Mouse (Mus musculus): ENCODE results near the gene Ptpn5. TPM values are rescaled to one million over a fixed set of nuclear protein-coding genes. Genes with fewer than 3 reads are reported as not detected.

Ptpn5 gene
- polyA plus RNA-seq, 1 experiment from 2014 or later, result 1.3 TPM

DNA sequence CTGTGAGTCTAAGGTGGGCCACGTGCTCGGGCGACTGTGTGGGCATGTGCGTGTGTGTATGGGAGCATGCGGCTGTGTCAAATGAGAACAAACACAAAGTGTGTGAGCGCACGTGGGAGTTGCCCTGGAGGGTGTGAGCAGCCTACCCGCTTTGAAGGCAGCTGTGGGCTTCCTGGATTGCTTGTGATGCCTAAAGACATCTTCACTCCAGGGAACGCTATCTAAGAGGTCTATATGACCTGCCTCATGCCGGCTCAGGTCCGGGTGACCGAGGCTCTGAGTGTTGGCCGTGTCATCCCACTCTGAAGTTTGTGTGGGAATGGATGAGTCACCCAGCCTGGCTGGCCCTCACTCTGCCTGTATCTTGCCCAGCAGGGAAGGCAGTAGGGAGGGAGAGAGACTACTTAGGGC, 24.7 kb downstream of the Ptpn5 start:
- Histone ChIP-seq H3K27me3 (replicated peaks) (no peaks in the 10 kb centered on the region), H3K9me3 (no peaks in the 10 kb centered on the region), H3K4me2 (no peak overlapping the region), H3K36me3 (no peaks in the 10 kb centered on the region), H3K27ac (no peak overlapping the region), H3K9ac (no peak overlapping the region), H3K4me1 (no peaks in the 10 kb centered on the region), H3K4me3 (replicated peaks) (no peak overlapping the region)
- no peak for ATAC-seq (ENCODE audit: insufficient read depth, low FRiP score, low read depth)
- WGBS, result 83% methylated on average over 13 of the region's 13 CpGs

DNA sequence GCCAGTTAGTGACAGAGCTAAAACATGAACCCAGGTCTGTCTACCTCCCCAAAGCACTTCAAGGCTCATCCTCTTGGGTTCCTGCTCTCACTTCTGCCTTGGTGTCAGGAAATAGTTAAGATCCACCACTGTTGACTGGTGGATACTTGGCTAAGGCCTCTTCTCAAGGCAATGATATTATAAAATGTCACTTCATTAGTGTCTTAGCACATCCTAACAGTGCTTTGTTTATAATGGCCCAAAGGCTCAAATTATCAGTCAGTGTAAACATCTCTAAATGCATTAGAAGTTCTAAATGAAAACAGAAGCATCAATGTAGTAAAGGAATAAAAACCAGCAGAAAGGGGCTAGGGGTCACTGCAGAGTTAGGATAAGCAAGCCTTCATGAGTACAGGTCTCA, 26.5 kb downstream of the Ptpn5 start:
- Histone ChIP-seq H3K9me3 (no peaks in the 10 kb centered on the region), H3K4me3 (replicated peaks) (no peak overlapping the region), H3K27me3 (replicated peaks) (no peaks in the 10 kb centered on the region), H3K9ac (no peak overlapping the region), H3K4me2 (no peak overlapping the region), H3K27ac (no peak overlapping the region), H3K36me3 (no peaks in the 10 kb centered on the region), H3K4me1 (no peaks in the 10 kb centered on the region)
- no peak for ATAC-seq (ENCODE audit: insufficient read depth, low FRiP score, low read depth)

DNA sequence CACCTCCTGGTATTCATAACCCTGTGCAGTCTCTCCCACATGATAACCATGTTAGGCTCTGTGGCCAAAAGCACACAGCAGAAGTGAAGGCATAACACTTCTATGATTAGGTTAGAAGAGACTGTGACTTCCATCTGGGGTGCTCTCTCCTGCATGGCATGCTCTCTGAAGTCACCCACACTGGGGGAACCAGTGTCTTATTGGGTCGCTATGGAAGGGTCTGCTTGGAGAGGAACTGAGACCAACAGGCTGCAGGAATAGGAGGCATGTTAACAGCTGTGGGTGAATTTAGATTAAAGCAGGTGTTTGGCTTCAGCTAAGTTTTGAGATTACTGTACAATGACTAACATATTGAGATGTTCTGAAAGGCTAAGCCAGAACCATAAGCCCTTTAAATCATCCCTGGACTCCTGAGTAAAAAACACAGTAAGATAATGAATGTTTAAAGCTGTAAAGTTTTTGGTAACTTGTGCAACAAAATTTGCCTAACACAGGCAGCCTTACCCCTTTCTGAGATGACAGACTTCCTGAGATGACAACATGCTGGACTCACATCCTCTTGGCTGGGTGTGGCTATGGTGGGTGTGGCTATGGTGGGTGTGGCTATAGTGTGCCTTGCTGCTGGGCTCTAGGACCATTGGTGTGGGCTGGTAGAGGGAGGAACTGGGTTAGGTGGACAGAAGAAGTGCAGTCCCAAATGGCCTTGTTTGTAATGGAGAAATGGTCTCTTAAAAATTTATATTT, 29.6 kb downstream of the Ptpn5 start:
- Histone ChIP-seq H3K36me3 (no peaks in the 10 kb centered on the region), H3K9ac (no peak overlapping the region), H3K4me2 (no peak overlapping the region), H3K9me3 (no peaks in the 10 kb centered on the region), H3K4me1 (no peaks in the 10 kb centered on the region), H3K4me3 (replicated peaks) (no peak overlapping the region), H3K27me3 (replicated peaks) (no peaks in the 10 kb centered on the region), H3K27ac (no peak overlapping the region)
- no peak for ATAC-seq (ENCODE audit: insufficient read depth, low FRiP score, low read depth)
- WGBS, result 53% methylated on average over 1 of the region's 1 CpGs

DNA sequence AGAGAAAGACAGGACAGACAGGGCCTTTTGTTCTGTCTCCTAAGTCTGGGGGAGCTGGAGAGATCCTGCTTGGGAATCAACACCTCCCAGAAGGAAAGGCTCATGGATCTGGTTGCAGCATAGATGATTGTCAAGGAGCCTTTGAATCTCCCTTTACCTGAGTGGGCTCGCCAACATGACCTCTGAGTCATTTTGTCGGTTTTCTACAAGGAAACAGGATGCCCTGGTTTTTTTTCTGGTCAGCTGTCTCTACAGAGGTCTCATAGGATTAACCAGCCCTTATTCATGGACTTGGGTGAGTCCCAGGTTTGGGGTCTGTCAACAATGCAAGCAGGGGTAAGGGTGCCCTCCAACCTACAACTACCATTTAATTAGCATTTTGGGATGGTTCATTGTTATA, 30.5 kb downstream of the Ptpn5 start:
- no peak overlapping the region for H3K4me2 ChIP-seq
- WGBS, result 65% methylated on average over 2 of the region's 2 CpGs
- H3K36me3 ChIP-seq, result no peaks in the 10 kb centered on the region
- no peaks in the 10 kb centered on the region for H3K4me1 ChIP-seq
- ATAC-seq (ENCODE audit: insufficient read depth, low FRiP score, low read depth), result no peak
- H3K27me3 ChIP-seq (replicated peaks), result no peaks in the 10 kb centered on the region
- H3K27ac ChIP-seq, result no peak overlapping the region
- H3K9me3 ChIP-seq, result no peaks in the 10 kb centered on the region
- H3K9ac ChIP-seq, result no peak overlapping the region
- no peak overlapping the region for H3K4me3 ChIP-seq (replicated peaks)

DNA sequence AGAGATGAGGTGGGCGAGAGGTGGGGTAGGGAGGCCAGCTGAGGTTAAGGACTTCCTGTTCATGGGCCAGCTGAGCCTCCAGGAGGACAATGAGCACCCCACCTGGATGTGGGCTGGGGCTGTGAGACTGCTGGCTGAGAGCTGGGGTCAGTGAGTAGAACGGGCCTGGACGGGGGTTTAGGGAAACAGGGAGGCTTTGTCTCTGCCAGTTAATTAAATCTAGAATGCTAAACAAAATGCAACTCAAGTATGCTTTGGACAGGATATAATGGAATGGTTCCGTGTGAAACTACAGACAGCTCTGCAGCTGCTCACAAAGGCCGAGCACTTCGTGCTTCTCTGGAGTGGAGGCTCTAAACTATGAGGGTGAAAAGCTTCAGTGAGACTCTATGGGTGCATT, 32.9 kb downstream of the Ptpn5 start:
- H3K4me2 ChIP-seq, result no peak overlapping the region
- WGBS, result 64% methylated on average over 6 of the region's 6 CpGs
- H3K9me3 ChIP-seq, result no peaks in the 10 kb centered on the region
- H3K27me3 ChIP-seq (replicated peaks), result no peaks in the 10 kb centered on the region
- no peak for ATAC-seq (ENCODE audit: insufficient read depth, low FRiP score, low read depth)
- H3K36me3 ChIP-seq, result no peaks in the 10 kb centered on the region
- H3K4me3 ChIP-seq (replicated peaks), result no peak overlapping the region
- H3K9ac ChIP-seq, result no peak overlapping the region
- no peak overlapping the region for H3K27ac ChIP-seq
- H3K4me1 ChIP-seq, result no peaks in the 10 kb centered on the region

DNA sequence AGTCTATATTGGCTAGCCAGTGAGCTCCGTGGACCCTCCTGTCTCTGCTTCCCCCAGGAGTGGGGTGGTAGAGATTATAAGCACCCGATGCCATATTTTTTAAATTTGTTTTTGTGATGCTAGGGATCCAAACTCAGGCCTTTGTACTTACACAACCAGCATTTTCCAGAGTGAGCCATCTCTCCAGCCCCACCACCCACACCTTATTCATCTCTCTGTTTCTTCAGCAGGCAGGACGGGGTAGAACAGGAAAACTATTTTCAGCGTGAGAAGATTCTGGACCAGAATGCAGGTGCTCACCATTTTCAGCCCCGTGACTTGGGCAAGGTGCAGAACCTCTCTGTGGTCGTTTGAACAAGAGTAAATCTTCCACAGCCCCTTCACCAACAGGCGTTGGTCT, 34.2 kb downstream of the Ptpn5 start:
- no peaks in the 10 kb centered on the region for H3K27me3 ChIP-seq (replicated peaks)
- H3K36me3 ChIP-seq, result no peaks in the 10 kb centered on the region
- no peak overlapping the region for H3K4me2 ChIP-seq
- no peaks in the 10 kb centered on the region for H3K4me1 ChIP-seq
- H3K4me3 ChIP-seq (replicated peaks), result no peak overlapping the region
- ATAC-seq (ENCODE audit: insufficient read depth, low FRiP score, low read depth), result no peak
- H3K9me3 ChIP-seq, result no peaks in the 10 kb centered on the region
- 78% methylated on average over 7 of the region's 7 CpGs for WGBS
- no peak overlapping the region for H3K27ac ChIP-seq
- H3K9ac ChIP-seq, result no peak overlapping the region

DNA sequence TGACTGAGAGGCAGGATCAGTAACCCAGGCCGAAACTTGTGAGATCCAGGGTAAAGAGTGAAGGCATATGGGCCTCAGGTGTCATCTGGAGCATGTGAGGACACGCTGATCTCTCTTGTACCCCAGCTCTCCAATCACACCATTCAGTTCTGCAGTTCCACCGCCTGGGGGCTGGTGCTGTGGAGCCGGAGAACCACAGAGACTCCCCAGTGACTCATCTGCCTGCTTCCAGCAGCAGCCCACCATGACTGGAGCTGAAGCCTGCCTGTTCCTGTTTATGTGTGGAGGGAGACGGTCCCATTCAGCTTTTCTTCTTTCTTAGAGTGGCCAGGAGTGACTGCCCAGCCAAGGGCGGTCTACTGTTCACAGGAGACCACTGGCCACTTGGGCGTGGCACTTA, 35.4 kb downstream of the Ptpn5 start:
- no peak overlapping the region for H3K9ac ChIP-seq
- WGBS, result 52% methylated on average over 7 of the region's 7 CpGs
- H3K36me3 ChIP-seq, result no peaks in the 10 kb centered on the region
- H3K27ac ChIP-seq, result no peak overlapping the region
- no peak overlapping the region for H3K4me2 ChIP-seq
- no peaks in the 10 kb centered on the region for H3K9me3 ChIP-seq
- H3K27me3 ChIP-seq (replicated peaks), result no peaks in the 10 kb centered on the region
- H3K4me1 ChIP-seq, result no peaks in the 10 kb centered on the region
- no peak for ATAC-seq (ENCODE audit: insufficient read depth, low FRiP score, low read depth)
- no peak overlapping the region for H3K4me3 ChIP-seq (replicated peaks)

DNA sequence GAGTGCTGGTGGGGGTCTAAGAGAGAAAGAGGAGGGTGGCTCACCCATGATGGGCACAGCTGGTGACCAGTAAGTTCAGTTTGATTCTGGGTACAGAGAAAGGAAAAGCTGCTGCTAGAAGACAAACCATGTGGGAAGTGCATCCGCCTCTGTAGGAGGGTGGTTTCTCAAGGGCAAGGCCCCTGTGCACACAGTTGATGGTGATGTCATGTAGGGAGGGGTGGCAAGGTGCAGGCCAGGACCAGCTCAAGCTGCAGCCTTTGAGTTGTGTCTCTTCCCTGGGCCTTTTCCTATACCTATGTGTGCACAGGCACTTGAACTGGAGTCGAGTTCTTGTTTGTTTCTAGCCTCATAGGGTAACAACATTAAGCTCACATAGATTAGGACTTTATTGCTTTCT, 38.5 kb downstream of the Ptpn5 start:
- no peaks in the 10 kb centered on the region for H3K4me1 ChIP-seq
- H3K36me3 ChIP-seq, result no peaks in the 10 kb centered on the region
- no peak overlapping the region for H3K9ac ChIP-seq
- H3K27me3 ChIP-seq (replicated peaks), result no peaks in the 10 kb centered on the region
- no peak overlapping the region for H3K4me2 ChIP-seq
- no peak for ATAC-seq (ENCODE audit: insufficient read depth, low FRiP score, low read depth)
- no peaks in the 10 kb centered on the region for H3K9me3 ChIP-seq
- WGBS, result 51% methylated on average over 2 of the region's 2 CpGs
- no peak overlapping the region for H3K27ac ChIP-seq
- H3K4me3 ChIP-seq (replicated peaks), result no peak overlapping the region

DNA sequence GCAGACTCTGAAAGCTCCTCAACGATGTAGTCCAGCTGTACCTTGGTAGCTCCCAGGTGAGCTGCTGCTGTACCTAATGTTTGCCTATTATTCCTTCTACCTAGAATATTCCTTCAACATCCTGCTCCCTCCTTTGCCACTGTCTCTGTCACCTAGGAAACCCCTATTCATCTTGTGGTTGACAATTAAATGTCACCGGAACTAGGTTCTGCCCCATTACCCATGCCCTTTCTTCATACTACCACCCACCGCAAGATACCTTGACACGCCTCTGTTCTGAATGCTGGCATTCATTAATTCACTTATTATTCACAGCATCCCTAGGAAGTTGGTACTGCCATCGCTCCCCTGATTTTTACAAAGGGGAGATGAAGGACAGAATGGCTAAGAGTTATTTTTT, 39.5 kb downstream of the Ptpn5 start:
- no peaks in the 10 kb centered on the region for H3K27me3 ChIP-seq (replicated peaks)
- no peak overlapping the region for H3K27ac ChIP-seq
- no peak for ATAC-seq (ENCODE audit: insufficient read depth, low FRiP score, low read depth)
- H3K9ac ChIP-seq, result no peak overlapping the region
- no peaks in the 10 kb centered on the region for H3K9me3 ChIP-seq
- WGBS, result 84% methylated on average over 5 of the region's 5 CpGs
- no peak overlapping the region for H3K4me2 ChIP-seq
- no peak overlapping the region for H3K4me3 ChIP-seq (replicated peaks)
- H3K36me3 ChIP-seq, result no peaks in the 10 kb centered on the region
- H3K4me1 ChIP-seq, result no peaks in the 10 kb centered on the region

DNA sequence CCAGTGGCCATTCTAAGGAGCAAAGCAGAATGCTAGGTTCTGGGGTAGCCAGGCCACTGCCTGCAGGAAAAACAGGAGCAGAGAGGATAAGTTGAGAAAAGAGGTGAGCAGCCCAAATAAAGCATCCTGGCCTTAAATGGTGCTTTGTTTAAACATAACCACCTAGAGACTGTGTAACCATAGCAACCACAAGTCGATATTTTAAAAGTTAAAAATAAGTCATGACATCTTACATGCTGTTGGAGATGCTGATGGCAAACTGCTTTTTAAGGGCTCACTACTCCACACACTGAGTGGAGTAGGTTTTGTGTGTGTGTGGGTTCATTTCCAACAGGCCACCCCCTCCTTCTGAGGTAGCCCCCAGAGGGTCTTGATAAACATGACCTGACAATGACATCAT, 48.4 kb downstream of the Ptpn5 start:
- Histone ChIP-seq H3K9me3 (no peaks in the 10 kb centered on the region), H3K36me3 (no peaks in the 10 kb centered on the region), H3K4me1 (peaks cover 5% of the 10 kb centered on the region; the same call in 1 of the 2 replicates), H3K27ac (no peak overlapping the region), H3K9ac (no peak overlapping the region), H3K4me2 (no peak overlapping the region), H3K4me3 (replicated peaks) (no peak overlapping the region), H3K27me3 (replicated peaks) (no peaks in the 10 kb centered on the region)
- no peak for ATAC-seq (ENCODE audit: insufficient read depth, low FRiP score, low read depth)
- 48% methylated on average over 1 of the region's 1 CpGs for WGBS

DNA sequence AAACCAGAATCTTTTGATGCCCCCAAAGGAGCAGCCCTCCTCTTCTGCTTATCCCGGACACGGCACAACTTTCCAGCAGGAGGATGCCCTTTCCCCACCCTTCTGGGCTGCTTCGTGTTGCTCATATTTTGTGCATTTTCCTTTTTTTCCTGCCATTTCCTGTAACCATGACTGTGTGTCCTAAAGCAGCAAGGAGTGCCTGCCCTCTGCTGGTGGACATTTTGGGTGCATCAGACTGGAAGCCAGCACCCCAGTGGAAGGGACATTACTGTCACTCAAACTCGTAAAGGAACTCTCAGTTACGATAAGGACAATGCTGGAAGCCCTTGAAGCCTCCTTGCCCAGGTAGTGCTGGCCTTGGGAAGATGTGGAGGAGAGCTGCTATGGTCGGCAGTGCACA, 52.2 kb downstream of the Ptpn5 start:
- ATAC-seq (ENCODE audit: insufficient read depth, low FRiP score, low read depth), result peak; percentile 49; the same call in 1 of the 2 replicates
- Histone ChIP-seq H3K9me3 (no peaks in the 10 kb centered on the region), H3K4me3 (replicated peaks) (no peak overlapping the region), H3K36me3 (no peaks in the 10 kb centered on the region), H3K4me2 (no peak overlapping the region), H3K4me1 (peaks cover 5% of the 10 kb centered on the region; the same call in 1 of the 2 replicates), H3K27ac (no peak overlapping the region), H3K9ac (no peak overlapping the region), H3K27me3 (replicated peaks) (no peaks in the 10 kb centered on the region)
- WGBS, result 31% methylated on average over 6 of the region's 6 CpGs

DNA sequence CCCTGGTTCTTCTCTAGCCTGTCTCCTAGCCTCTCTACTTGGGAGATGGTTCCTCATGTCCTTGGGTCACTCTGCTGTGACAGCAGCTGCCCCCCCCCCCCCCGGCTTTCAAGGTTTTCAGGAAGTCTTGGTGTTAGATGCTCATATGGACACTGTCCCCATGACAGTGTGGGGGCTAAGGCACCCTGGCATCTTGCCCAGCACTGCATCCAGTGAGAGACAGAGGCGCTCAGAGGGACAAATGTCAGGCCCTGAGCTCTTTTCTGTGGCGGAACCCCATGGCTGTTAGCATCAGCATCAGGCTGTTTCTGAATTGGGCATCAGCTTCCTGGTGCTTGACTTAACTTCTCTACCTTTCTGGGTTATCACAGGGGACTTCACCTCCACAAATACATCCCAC, 52.6 kb downstream of the Ptpn5 start:
- no peaks in the 10 kb centered on the region for H3K9me3 ChIP-seq
- peaks cover 5% of the 10 kb centered on the region; the same call in 1 of the 2 replicates for H3K4me1 ChIP-seq
- no peak overlapping the region for H3K4me2 ChIP-seq
- no peak for ATAC-seq (ENCODE audit: insufficient read depth, low FRiP score, low read depth)
- H3K27me3 ChIP-seq (replicated peaks), result no peaks in the 10 kb centered on the region
- no peak overlapping the region for H3K27ac ChIP-seq
- H3K4me3 ChIP-seq (replicated peaks), result no peak overlapping the region
- no peak overlapping the region for H3K9ac ChIP-seq
- H3K36me3 ChIP-seq, result no peaks in the 10 kb centered on the region
- WGBS, result 50% methylated on average over 3 of the region's 3 CpGs

DNA sequence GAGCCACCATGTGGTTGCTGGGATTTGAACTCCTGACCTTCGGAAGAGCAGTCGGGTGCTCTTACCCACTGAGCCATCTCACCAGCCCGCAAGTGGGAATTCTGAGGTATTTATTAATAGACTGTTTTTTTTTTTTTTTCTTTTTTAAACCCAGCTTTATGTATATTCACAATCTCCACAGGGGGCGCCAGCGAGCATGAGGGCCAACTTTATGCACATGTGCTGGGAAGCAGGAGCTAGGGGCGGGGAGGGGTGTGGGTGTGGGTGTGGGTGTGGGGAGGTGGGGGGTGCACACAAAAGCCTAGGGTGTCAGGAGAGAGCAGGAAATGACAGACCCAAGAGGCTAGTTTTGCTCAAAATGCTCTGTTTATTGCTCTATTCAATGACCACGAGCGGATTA, 56.0 kb downstream of the Ptpn5 start:
- Histone ChIP-seq H3K9me3 (no peaks in the 10 kb centered on the region), H3K4me3 (replicated peaks) (no peak overlapping the region), H3K36me3 (no peaks in the 10 kb centered on the region), H3K4me1 (peaks cover 13% of the 10 kb centered on the region), H3K27ac (no peak overlapping the region), H3K9ac (no peak overlapping the region), H3K27me3 (replicated peaks) (no peaks in the 10 kb centered on the region), H3K4me2 (no peak overlapping the region)
- WGBS, result 74% methylated on average over 8 of the region's 8 CpGs
- no peak for ATAC-seq (ENCODE audit: insufficient read depth, low FRiP score, low read depth)

Data from stomach, embryonic 15.5 days (tissue).